Mouse (Mus musculus) fat pad, adult 2 months (tissue): ENCODE measurements around the gene Kif5a.
"Not testable (repeated sequence)": the region's sequence is repeated elsewhere in the genome, so short reads cannot be mapped to it uniquely, and the experiment has no call there.

Experiments
- DNase-seq: peaks from one replicate; pipeline ENCODE4 v3.0.0-alpha.2; 2011; ENCODE audit warnings: low read depth, low spot score; ENCODE audit errors: extremely low read depth

Kif5a gene

DNA sequence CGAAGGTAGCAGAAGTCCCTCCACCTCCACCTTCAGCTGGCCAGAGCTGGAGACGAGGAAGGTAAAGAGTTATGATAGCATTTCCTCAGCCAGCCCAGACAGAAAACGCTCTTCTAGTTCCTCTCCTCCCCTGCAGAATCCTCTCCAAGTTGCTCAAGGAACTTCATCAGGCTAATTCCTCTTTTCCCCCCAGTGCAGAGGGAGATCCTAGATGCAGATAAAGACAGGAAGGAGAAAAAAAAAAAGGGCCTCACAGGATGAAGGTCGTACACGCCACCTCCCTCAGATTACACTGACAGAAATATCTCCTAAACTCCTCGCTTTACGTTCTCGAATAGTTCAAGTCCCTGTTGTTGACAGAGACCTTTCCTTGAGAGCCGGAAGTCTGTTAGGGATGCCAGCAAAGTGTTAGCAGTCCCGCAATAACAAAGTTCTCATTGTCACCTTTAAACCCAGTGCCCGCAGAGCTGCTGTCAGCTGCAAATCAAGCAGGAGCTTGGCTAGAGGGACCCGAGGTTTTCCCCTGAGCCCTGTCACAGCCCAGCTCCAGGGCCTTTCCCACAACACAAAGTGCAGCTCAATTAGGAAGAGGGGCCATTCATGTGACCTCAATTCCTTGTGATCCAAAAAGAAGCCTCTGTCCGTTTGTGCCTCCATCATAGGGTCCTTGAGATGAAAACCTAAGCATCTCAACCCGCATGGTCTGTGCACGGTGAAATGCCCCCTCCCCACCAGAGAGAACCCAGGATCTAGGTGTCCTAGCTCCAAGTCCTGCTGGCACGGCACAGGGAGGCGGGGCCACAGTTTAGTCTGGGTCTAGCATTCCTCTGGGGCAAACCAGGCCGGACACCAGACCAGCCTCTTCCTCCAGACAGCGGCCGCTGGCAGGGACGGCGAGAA, 68.5 kb downstream of the Kif5a start:
- no peak for DNase-seq

GRCm38 (mm10) chr10:127193011-127193410, 70.1 kb downstream of the Kif5a start:
- no peak for DNase-seq

DNA sequence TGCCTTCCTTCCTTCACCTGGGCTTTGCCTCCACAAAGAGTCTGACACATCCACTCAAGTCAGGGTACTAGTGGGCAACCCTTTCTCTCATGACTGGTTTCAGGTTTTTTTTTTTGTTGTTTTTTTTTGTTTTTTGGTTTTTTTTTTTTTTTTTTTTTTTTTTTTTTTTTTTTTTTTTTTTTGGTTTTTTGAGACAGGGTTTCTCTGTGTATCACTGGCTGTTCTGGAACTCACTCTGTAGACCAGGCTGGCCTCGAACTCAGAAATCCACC, 71.2 kb downstream of the Kif5a start:
- DNase-seq, result not testable (repeated sequence)

- no peak for DNase-seq
These were observed 71.7 kb downstream of the Kif5a start for GRCm38 (mm10) chr10:127191191-127192056.

DNA sequence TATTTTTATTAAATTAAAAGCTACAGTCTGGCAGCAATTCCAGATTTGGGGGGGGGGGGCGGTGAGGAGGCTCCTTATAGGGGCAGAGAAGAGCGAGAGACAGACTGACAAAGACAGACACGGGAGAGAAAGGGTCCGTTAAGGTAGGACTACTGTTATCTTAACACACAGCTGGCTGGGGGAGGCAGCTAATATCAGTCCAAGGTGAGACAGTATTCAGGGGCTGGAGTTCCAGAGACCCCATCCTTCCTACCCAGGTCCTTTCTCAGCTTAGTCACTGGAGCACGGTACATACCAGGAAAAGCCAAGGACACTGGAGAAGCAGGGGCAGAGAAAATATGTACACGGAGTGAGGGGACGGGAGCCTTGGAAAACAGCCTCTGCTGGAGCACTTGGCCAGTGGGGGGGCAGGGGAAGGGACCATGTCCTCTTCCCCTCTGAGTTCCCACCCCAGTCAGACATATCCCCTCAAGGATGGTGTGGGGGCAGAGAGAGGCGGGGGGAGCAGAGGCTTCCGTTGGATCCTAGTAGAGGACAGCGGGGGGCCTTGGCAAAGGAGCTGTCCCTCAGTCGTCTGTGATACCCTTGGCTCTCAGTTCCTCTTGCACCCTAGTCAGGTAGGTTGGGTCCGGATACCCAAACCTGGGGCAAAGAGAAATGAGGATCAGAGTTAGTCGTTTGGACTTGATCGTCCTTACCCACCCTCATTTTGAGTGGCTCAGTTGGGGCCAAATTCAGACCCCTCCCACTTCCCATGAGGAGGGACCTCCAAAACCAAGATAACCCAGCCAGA, 72.6 kb downstream of the Kif5a start:
- no peak for DNase-seq

GRCm38 (mm10) chr10:127189651-127190381, 73.3 kb downstream of the Kif5a start, which contains the start of gene Arhgef25:
Gene Arhgef25, minus strand, starts transcription at chr10:127190083.
- no peak for DNase-seq

DNA sequence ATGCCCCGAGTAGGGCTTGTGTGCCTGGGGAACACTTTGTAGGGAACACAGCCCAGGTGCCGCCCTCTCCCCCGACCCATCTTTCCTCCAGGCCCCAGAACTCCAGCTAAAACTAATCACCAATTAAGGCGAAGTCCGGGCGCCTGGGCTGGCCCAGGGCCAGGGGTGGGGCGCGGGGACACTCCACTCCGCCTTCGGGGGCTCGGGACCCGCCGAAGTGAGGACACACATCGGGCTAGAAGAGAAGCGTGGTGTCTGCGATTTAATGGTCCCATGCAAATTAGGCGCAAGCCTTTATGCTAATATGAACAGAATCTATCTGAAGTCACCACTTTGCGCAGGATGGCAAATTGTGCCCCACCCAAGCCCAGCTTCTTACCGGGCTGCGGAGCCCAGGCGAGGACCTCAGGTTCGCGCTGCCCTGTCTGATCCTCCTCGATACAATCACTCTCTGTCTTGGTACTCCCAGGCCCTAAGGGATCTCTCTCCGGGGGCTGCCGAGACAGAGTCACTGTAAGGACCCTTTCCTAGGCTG, 74.0 kb downstream of the Kif5a start:
- DNase-seq, result no peak

- DNase-seq, result no peak
These were observed 74.6 kb downstream of the Kif5a start for GRCm38 (mm10) chr10:127188465-127189115.

DNA sequence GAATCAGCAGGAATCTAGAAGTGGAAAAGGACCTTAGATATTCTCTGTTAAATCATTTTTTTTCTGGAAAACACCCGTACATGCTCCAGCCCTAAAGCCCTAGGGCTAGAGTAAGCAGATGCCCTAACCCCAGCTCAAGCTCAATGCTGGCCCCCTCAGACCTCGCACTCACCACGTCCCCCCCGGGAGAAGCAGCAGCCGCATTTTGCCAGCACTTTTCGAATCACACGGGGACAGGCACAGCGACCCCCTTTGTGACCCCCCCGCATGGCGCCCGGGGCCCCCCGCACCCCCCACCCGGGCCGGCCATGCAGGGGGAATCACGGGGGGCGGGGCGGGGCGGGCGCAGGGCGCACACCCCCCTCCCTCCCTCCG, 75.1 kb downstream of the Kif5a start:
- no peak for DNase-seq

DNA sequence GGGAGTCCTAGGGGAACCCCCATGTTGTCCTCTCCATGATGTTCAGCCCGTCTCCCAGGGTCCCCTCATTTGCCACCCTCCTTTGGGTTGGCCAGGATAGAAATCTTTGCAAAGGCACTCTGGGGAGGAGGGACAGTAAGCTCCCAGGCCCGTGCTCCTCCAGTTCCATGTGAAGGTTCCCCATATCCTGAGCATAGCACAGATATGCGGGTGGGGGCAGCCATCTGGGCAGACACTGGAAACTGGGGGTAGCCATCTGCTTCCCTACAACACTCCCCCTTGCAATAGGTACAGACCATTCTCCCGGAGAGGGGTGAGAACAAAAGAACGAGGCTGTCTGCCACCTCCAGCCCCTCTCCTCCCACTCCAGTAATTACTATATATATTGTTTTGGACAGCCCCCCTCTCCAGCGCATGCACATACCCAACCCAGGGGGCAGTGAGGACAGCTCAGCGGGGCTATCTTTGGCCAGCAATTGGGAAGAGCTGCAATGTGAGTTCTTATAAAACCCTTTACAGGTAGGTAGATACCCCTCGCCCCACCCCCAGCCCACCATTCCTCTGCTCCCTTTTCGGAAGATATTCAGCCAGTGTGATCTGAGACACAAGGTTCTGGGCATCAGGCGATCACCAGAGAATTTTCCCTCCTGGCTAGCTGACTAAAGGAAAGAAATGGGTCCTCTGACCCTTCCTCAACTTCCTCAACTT, 75.6 kb downstream of the Kif5a start:
- no peak for DNase-seq

- no peak for DNase-seq
These were observed 76.7 kb downstream of the Kif5a start for GRCm38 (mm10) chr10:127186451-127186850.

DNA sequence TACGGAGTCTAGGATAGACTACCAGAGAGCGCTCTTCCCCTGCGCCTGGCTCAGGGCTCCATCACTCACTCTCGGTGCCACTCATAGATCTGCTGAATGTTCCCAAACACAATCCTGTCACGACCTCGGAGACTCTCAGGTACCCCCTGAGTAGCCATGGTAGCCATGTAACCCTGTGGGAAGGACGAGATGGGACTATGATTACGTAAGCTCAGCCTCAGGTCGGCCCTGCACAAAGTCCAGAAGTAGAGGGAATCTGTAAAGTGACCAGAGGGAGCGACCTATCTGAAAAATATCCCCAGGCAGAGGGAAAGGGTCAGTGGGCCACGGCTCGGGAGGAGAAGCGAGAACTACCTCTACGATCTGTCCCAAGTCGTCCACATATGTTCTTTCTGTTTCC, 77.6 kb downstream of the Kif5a start:
- no peak for DNase-seq

DNA sequence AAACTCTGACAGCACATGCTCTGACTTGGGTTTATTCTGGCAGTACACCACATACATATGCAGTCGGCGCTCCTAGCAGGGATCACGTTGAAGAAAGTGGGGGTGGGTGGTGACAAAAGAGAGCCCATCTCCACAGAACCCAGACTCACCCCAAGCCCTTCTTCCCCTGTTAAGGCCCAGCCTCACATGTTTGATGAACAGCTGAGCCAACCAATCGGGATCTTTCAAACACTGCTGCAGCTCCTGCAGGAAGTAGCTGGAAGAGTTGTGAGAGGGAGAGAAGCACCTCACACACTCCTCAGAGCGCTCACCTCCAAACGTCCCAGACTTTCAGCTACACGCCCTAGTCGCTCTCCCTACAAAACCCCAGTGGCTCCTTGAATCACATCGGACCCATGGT, 78.0 kb downstream of the Kif5a start:
- DNase-seq, result no peak

GRCm38 (mm10) chr10:127183759-127184158, 79.4 kb downstream of the Kif5a start:
- no peak for DNase-seq

DNA sequence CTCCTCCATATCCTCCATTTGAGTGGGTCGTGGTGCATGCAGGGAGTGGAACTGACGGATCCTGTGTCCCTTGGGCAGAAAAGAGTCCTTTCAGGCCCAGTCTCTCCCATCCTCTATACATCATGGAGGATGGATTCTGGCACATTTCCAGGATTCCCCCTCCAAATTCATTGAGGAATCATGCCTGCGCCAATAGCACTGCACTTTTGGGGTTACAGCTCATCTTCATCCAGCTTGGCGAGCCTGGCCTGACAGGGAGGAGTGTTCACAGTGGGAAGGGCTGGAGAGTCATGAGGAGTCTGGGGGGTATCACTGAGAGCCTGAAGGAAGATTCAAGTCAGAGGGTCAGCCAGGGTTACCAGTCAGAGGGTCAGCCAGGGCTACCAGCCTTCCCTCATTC, 80.5 kb downstream of the Kif5a start:
- no peak for DNase-seq

DNA sequence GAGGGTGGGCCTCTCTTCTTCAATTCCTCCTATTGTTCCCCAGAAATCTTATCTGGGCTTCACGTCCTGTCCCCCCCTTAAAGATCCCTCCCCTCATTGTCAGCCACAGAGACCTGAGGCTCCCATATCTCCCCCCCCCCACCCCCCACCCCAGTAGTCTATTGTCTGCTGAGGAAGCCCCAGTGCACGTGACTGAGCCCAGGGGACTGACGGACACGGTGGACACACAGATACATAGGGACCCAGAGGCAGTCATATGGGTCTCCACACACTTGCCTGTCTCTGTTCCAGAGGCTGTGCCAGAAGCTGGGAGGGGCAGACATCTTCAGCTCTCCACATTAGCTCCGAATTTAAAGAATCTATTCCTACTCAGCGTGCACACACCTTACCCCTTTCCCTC, 81.6 kb downstream of the Kif5a start:
- no peak for DNase-seq

GRCm38 (mm10) chr10:127180695-127181047, 82.5 kb downstream of the Kif5a start:
- DNase-seq, result no peak

- DNase-seq, result no peak
These were observed 83.1 kb downstream of the Kif5a start, which contains the start of gene Slc26a10 for GRCm38 (mm10) chr10:127179871-127180694. Gene Slc26a10, minus strand, starts transcription at chr10:127180645.
